Mouse (Mus musculus) right cerebral cortex, adult 2 months (tissue): ENCODE data around the gene Jmjd6.

Source experiments
- DNase-seq, 2 experiments: peaks; one replicate each; pipeline ENCODE4 v3.0.0; 2021 to 2022; ENCODE audit warnings: low spot score in 2 of 2

The Jmjd6 gene

GRCm38 (mm10) chr11:116807116-116807515 is 36.1 kb downstream of the Jmjd6 start:
- no peak for DNase-seq

GRCm38 (mm10) chr11:116806136-116807071 is 36.8 kb downstream of the Jmjd6 start:
- DNase-seq, result no peak

GRCm38 (mm10) chr11:116802709-116803108 is 40.5 kb downstream of the Jmjd6 start:
- no peak for DNase-seq

GRCm38 (mm10) chr11:116801106-116801505 is 42.1 kb downstream of the Jmjd6 start:
- no peak for DNase-seq

DNA sequence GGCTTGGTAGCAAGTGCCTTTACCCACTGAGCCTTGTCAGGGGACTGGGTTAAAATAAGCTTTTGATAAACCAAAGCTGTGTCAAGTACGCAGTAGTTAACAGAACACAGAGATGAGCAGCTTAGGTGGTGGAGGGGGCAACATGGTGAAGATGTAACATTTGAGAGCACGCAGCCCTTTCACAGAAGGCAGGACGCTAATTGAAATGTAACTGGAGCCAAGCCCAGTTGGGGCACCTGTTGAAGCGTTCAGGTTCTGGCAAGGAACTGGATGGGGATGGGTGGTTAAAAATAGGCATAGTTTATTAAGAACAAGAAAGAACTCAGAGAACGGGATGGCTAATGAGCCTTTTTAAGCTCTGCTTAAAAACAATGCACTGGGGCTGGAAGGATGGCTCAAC is 43.9 kb downstream of the Jmjd6 start:
- no peak for DNase-seq
